Mouse (Mus musculus) MEL (cell line): Measurements from ENCODE around the gene Kcp.

Source experiments
- CTCF ChIP-seq, 3 experiments: IDR thresholded peaks in 2 of 3; conservative IDR thresholded peaks in 1 of 3; 2 replicates each; pipeline ENCODE4 v1.5.1; 2011 to 2012; ENCODE audit warnings: low read length in 3 of 3, low read depth in 2 of 3, mild to moderate bottlenecking in 2 of 3, improper control_type of control experiment in 1 of 3, inconsistent platforms in 1 of 3, mixed read lengths in 1 of 3, moderate library complexity in 1 of 3; ENCODE audit not compliant: control insufficient read depth in 1 of 3, insufficient read depth in 1 of 3, poor library complexity in 1 of 3, severe bottlenecking in 1 of 3
- KAT2A ChIP-seq: conservative IDR thresholded peaks from 2 replicates; pipeline ENCODE4 v1.6.1; 2012; ENCODE audit warnings: low read depth, low read length, improper control_type of control experiment, inconsistent platforms
- MAFK ChIP-seq: IDR thresholded peaks from 2 replicates; pipeline ENCODE4 v1.6.1; 2011; ENCODE audit warnings: low read depth, mild to moderate bottlenecking, low read length, improper control_type of control experiment, borderline replicate concordance
- MAZ ChIP-seq: IDR thresholded peaks from 2 replicates; pipeline ENCODE4 v1.6.1; 2012; ENCODE audit warnings: low read depth, mild to moderate bottlenecking, inconsistent platforms, low read length, improper control_type of control experiment
- NELFE ChIP-seq: IDR thresholded peaks from 2 replicates; pipeline ENCODE4 v1.6.1; 2011; ENCODE audit warnings: low read depth, low read length, improper control_type of control experiment
- POLR2A ChIP-seq, 2 experiments: IDR thresholded peaks; 2 replicates each; pipeline ENCODE4 v1.6.1; 2011 to 2012; ENCODE audit warnings: low read length in 2 of 2, mild to moderate bottlenecking in 2 of 2, control low read depth in 1 of 2, improper control_type of control experiment in 1 of 2, low read depth in 1 of 2, moderate library complexity in 1 of 2; ENCODE audit not compliant: control insufficient read depth in 1 of 2, insufficient read depth in 1 of 2, poor library complexity in 1 of 2
- POLR2AphosphoS2 ChIP-seq: IDR thresholded peaks from 2 replicates; pipeline ENCODE4 v1.6.1; 2011; ENCODE audit warnings: low read length, improper control_type of control experiment
- SMC3 ChIP-seq: IDR thresholded peaks from 2 replicates; pipeline ENCODE4 v1.6.1; 2011; ENCODE audit warnings: low read depth, low read length, improper control_type of control experiment
- ZC3H11A ChIP-seq: IDR thresholded peaks from 2 replicates; pipeline ENCODE4 v1.6.1; 2012; ENCODE audit warnings: low read depth, mild to moderate bottlenecking, inconsistent platforms, low read length, improper control_type of control experiment
- ZNF384 ChIP-seq: IDR thresholded peaks from 2 replicates; pipeline ENCODE4 v1.6.1; 2012; ENCODE audit warnings: low read depth, mild to moderate bottlenecking, inconsistent platforms, low read length, improper control_type of control experiment

DNA sequence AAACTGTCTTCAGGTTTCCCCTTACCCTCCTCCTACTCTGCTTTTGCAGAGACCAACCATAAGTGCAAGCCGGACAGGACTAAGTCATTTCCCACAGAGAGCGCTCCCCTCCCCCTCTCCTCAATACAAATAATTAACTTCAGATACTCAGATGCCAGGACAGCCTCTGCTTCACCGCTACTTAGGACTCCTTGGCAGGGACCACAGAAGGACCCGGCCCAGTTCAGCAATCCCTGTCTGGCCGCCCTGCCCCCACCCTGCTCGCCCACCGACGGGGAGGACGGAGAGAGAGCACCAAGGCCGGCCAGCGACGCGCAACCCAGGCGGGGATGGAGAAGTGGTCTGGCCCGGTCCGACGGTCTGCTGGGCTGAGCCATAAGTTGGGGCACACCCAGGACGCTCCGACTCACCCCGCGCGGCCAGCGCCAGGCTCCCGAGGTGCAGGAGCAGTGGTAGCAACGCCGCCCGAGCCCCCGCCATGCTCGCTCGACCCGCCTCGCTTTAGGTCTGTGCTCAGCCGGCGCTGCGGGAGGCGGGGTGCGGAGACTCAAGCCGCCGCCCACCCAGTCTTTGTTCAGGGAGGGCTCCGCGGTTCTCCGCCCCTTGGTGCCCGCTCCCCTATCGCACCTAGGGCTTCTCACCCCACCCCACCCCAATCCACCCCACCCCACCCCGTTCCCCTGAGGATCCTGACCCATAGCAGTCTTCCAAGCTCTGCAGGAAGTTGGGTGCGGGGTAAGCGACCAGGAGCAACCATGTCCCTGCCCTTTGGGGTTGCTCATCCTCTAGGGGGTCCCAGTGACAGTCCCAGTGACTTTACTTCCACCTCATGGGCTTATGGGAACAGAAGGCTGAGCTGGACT lies at the start of gene Kcp:
- TF ChIP-seq POLR2A (IDR thresholded peaks at IDR 0.05; ENCODE audit: control insufficient read depth in 1 of 2, insufficient read depth in 1 of 2, low read depth in 1 of 2, low read length in 2 of 2, poor library complexity in 1 of 2) = no peak
- TF ChIP-seq NELFE = no peak
- no peak for TF ChIP-seq SMC3
- no peak for TF ChIP-seq MAZ
- no peak for TF ChIP-seq POLR2AphosphoS2
- TF ChIP-seq ZNF384 = no peak
- TF ChIP-seq ZC3H11A = no peak
- TF ChIP-seq CTCF (IDR thresholded peaks at IDR 0.05 in 2 of 3, conservative IDR thresholded peaks at IDR 0.05 in 1 of 3; ENCODE audit: control insufficient read depth in 1 of 3, insufficient read depth in 1 of 3, low read depth in 2 of 3, low read length in 3 of 3, poor library complexity in 1 of 3, severe bottlenecking in 1 of 3) = no peak
- TF ChIP-seq MAFK = no peak
- TF ChIP-seq KAT2A = no peak
